Mouse (Mus musculus) lung, postnatal 0 days (tissue): ENCODE data around the gene Zfp598.

Experiments
- CTCF ChIP-seq: IDR thresholded peaks from 2 replicates; pipeline ENCODE4 v1.5.1; 2016; ENCODE audit warnings: antibody characterized with exemption, mild to moderate bottlenecking
- EP300 ChIP-seq: IDR thresholded peaks from 2 replicates; pipeline ENCODE4 v1.6.1; 2016; ENCODE audit warnings: antibody characterized with exemption, mild to moderate bottlenecking, control low read depth

GRCm38 (mm10) chr17:24687599-24687998, 18.1 kb downstream of the Zfp598 start:
- TF ChIP-seq CTCF: no peak
- no peak for TF ChIP-seq EP300
